Mouse (Mus musculus): Measurements from ENCODE around the gene Cstf2t. TPM values are rescaled to one million over a fixed set of nuclear protein-coding genes. Genes with fewer than 3 reads are reported as not detected.

Gene Cstf2t
- polyA plus RNA-seq, 1 experiment from 2014 or later, result 47.8 TPM

GRCm38 (mm10) chr19:31132614-31133013 lies 50.0 kb downstream of the Cstf2t start:
- no peak overlapping the region for H3K27ac ChIP-seq (ENCODE audit: low read length)
- no peak overlapping the region for H3K4me3 ChIP-seq (ENCODE audit: low read length)

GRCm38 (mm10) chr19:31136316-31136715 lies 53.7 kb downstream of the Cstf2t start:
- H3K36me3 ChIP-seq (ENCODE audit: insufficient read depth, low read length), result no peaks in the 10 kb centered on the region
- no peaks in the 10 kb centered on the region for H3K9me3 ChIP-seq (ENCODE audit: low read length)
- H3K4me3 ChIP-seq (ENCODE audit: low read length), result no peak overlapping the region
- no peak overlapping the region for H3K4me2 ChIP-seq (replicated peaks; ENCODE audit: low read depth, low read length)
- 45% methylated on average over 2 of the region's 2 CpGs for whole genome bisulfite sequencing
- H3K4me1 ChIP-seq (ENCODE audit: insufficient read depth, low read length), result no peaks in the 10 kb centered on the region; the same call in 1 of the 2 replicates
- no peak overlapping the region for H3K9ac ChIP-seq (replicated peaks; ENCODE audit: low read length)
- H3K27ac ChIP-seq (ENCODE audit: low read length), result no peak overlapping the region
- no peak for ATAC-seq (ENCODE audit: low FRiP score, low TSS enrichment)
- H3K27me3 ChIP-seq (ENCODE audit: insufficient read depth, low read length), result no peaks in the 10 kb centered on the region

More at GRCm38 (mm10) chr19:31132614-31133013, 50.0 kb downstream of the Cstf2t start:
- Histone ChIP-seq H3K4me2 (replicated peaks; ENCODE audit: low read depth, low read length) (no peak overlapping the region), H3K27me3 (ENCODE audit: insufficient read depth, low read length) (no peaks in the 10 kb centered on the region), H3K36me3 (ENCODE audit: insufficient read depth, low read length) (no peaks in the 10 kb centered on the region), H3K9ac (replicated peaks; ENCODE audit: low read length) (no peak overlapping the region), H3K9me3 (ENCODE audit: low read length) (no peaks in the 10 kb centered on the region), H3K4me1 (ENCODE audit: insufficient read depth, low read length) (no peaks in the 10 kb centered on the region; the same call in 1 of the 2 replicates)
- ATAC-seq (ENCODE audit: low FRiP score, low TSS enrichment), result no peak
- 62% methylated on average over 8 of the region's 8 CpGs for WGBS

Data from kidney, embryonic 16.5 days (tissue).